Mouse (Mus musculus): Measurements from ENCODE around the gene Sympk.

DNA sequence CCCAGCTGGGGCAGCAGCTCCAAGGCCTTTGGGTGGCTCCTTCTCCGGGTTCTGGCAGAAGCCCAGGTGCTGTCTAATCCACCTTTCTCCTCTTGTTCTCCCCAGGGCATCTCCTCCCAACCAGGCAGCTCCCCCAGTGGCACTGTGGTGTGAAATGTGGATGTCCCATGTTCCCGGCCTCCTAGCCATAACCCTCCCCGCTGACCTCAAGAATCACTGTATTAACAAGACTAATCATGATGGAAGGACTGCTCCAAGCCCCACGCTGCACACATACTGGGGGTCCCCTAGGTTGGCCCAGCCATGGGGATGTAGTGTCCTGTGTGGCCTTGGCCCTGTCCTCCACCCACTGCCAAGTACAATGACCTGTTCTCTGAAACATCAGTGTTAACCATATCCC is 58.0 kb downstream of the Sympk start:
- no peak for TF ChIP-seq JUND (conservative IDR thresholded peaks at IDR 0.05; ENCODE audit: low read depth, low read length)
- TF ChIP-seq CTCF (conservative IDR thresholded peaks at IDR 0.05 in 1 of 2, IDR thresholded peaks at IDR 0.05 in 1 of 2; ENCODE audit: low read depth in 2 of 2, low read length in 2 of 2), result no peak

Data from CH12.LX (cell line).